Mouse (Mus musculus): ENCODE measurements around the gene Hip1r.

- TF ChIP-seq POLR2A (IDR thresholded peaks at IDR 0.05; ENCODE audit: insufficient read length, low read depth) (no peak), MAX (IDR thresholded peaks at IDR 0.05; ENCODE audit: low read depth) (no peak), USF1 (IDR thresholded peaks at IDR 0.05; ENCODE audit: low read depth) (no peak), SRF (IDR thresholded peaks at IDR 0.05; ENCODE audit: control insufficient read depth, insufficient read length, low read depth) (no peak), MYOD1 (IDR thresholded peaks at IDR 0.05; ENCODE audit: control insufficient read depth in 1 of 3, insufficient read length in 2 of 3, low read depth in 2 of 3) (no peak), CEBPB (IDR thresholded peaks at IDR 0.05; ENCODE audit: insufficient read depth, poor library complexity, severe bottlenecking) (no peak), MYOG (IDR thresholded peaks at IDR 0.05; ENCODE audit: control insufficient read depth in 1 of 3, insufficient read depth in 1 of 3, insufficient read length in 2 of 3, low read depth in 2 of 3) (no peak), TCF3 (IDR thresholded peaks at IDR 0.05; ENCODE audit: insufficient read length, low read depth) (no peak), E2F4 (IDR thresholded peaks at IDR 0.05; ENCODE audit: insufficient read depth) (no peak)
Measured at GRCm38 (mm10) chr5:123938479-123938878, 34.9 kb upstream of the Hip1r start.

Data from myocyte (in vitro differentiated cells).